Mouse (Mus musculus) lung, adult 18-20 months (tissue): ENCODE data around the gene Extl2.

Experiments
- DNase-seq, 2 experiments: peaks; one replicate each; pipeline ENCODE4 v3.0.0; 2022; ENCODE audit warnings: mixed read lengths in 2 of 2

The Extl2 gene

GRCm38 (mm10) chr3:116009622-116010344 lies 2.5 kb downstream of the Extl2 start:
- DNase-seq, result no peak

- DNase-seq, result no peak
Observed at GRCm38 (mm10) chr3:116014901-116015300, 7.6 kb downstream of the Extl2 start.

- DNase-seq, result no peak
Observed at GRCm38 (mm10) chr3:116016116-116016515, 8.9 kb downstream of the Extl2 start.

- DNase-seq, result no peak
Observed at GRCm38 (mm10) chr3:116018606-116019005, 11.3 kb downstream of the Extl2 start.

GRCm38 (mm10) chr3:116019136-116019535 lies 11.9 kb downstream of the Extl2 start:
- DNase-seq, result no peak

- no peak for DNase-seq
Observed at GRCm38 (mm10) chr3:116024236-116024635, 17.0 kb downstream of the Extl2 start.

- no peak for DNase-seq
Observed at GRCm38 (mm10) chr3:116024669-116025068, 17.4 kb downstream of the Extl2 start.

GRCm38 (mm10) chr3:116025701-116026100 lies 18.4 kb downstream of the Extl2 start:
- DNase-seq, result peak; percentile 30 to 61

- DNase-seq, result no peak
Observed at GRCm38 (mm10) chr3:116026996-116027395, 19.7 kb downstream of the Extl2 start.

- DNase-seq, result no peak
Observed at GRCm38 (mm10) chr3:116030152-116030788, 23.0 kb downstream of the Extl2 start.

GRCm38 (mm10) chr3:116033218-116033870 lies 26.1 kb downstream of the Extl2 start:
- no peak for DNase-seq

- peak in 1 of 2 experiments; percentile 7 for DNase-seq
Observed at GRCm38 (mm10) chr3:116033871-116034222, 26.6 kb downstream of the Extl2 start.

- DNase-seq, result no peak
Observed at GRCm38 (mm10) chr3:116040776-116041175, 33.5 kb downstream of the Extl2 start.

GRCm38 (mm10) chr3:116046000-116046399 lies 38.7 kb downstream of the Extl2 start:
- no peak for DNase-seq

- DNase-seq, result no peak
Observed at GRCm38 (mm10) chr3:116047034-116047433, 39.8 kb downstream of the Extl2 start.

- DNase-seq, result no peak
Observed at GRCm38 (mm10) chr3:116057078-116057477, 49.8 kb downstream of the Extl2 start.

- no peak for DNase-seq
Observed at GRCm38 (mm10) chr3:116060320-116060719, 53.1 kb downstream of the Extl2 start.

GRCm38 (mm10) chr3:116062141-116062540 lies 54.9 kb downstream of the Extl2 start:
- no peak for DNase-seq

- peak in 1 of 2 experiments; percentile 7 for DNase-seq
Observed at GRCm38 (mm10) chr3:116072584-116072983, 65.3 kb downstream of the Extl2 start.

GRCm38 (mm10) chr3:116076739-116077138 lies 69.5 kb downstream of the Extl2 start:
- DNase-seq, result no peak

GRCm38 (mm10) chr3:116078490-116078889 lies 71.2 kb downstream of the Extl2 start:
- no peak for DNase-seq
